Mouse (Mus musculus) c-Kit-positive CD71-positive TER-119-positive erythroid progenitor cells, embryonic 14.5 days (primary cell): ENCODE measurements at regions not wholly inside any gene's neighbourhood (a gene's known extent, or its start where the extent isn't known, plus 50 kb on each side); places are given as distances from the start of the nearest gene placed in this dataset.

Experiments
- DNase-seq: peaks from one replicate; pipeline ENCODE4 v3.0.0-alpha.2; 2013; ENCODE audit warnings: low spot score

DNA sequence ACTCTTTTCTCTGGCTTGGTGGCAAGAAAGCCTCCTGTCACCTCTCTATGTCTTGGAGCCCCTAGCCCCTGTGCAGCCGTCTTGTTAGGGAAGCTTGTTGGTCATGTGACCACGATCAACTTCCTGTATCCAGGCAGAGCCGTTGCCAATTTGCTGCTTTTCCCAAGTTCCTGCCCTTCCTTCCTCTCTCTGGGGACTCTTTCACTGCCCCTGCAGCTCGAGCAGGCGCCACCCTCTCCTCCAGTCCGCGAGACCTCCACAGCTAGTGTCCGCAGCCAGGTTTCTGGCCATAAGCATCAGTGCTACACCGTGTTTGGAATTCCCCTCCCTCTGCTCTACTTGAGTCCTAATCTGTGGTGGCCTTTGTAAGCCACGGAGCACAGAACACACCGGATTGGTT lies 59.7 kb upstream of the 4931429L15Rik start:
- DNase-seq: no peak

- no peak for DNase-seq
These were observed 58.6 kb upstream of the 4931429L15Rik start for GRCm38 (mm10) chr9:46378339-46378738.
